Mouse (Mus musculus): ENCODE measurements at regions not wholly inside any gene's neighbourhood (a gene's known extent, or its start where the extent isn't known, plus 50 kb on each side); places are given as distances from the start of the nearest gene placed in this dataset.

- TF ChIP-seq CTCF (IDR thresholded peaks at IDR 0.05; ENCODE audit: borderline replicate concordance, control insufficient read depth, extremely low read depth, insufficient read depth, low read length, poor library complexity) (no peak), POLR2A (IDR thresholded peaks at IDR 0.05; ENCODE audit: control insufficient read depth, extremely low read depth, insufficient read depth, low read length, poor library complexity) (no peak)
These were observed 328.8 kb downstream of the Mtx2 start for GRCm38 (mm10) chr2:75154448-75154847.
